Mouse (Mus musculus) kidney, embryonic 16.5 days (tissue): ENCODE measurements around the gene Tmcc1. TPM values are rescaled to one million over a fixed set of nuclear protein-coding genes. Genes with fewer than 3 reads are reported as not detected.

ENCODE experiments used
- ATAC-seq: fragments of 200-750 bp; cut with Nextera tagmentation; 2 replicates; pipeline ENCODE4 v1.8.0; 2017; ENCODE audit warnings: moderate TSS enrichment; ENCODE audit not compliant: low FRiP score, low TSS enrichment
- H3K27ac ChIP-seq: fragments of 300-500 bp; sonication (generic); 2 replicates; pipeline ENCODE4 v1.5.1; 2014; ENCODE audit warnings: low read length
- H3K27me3 ChIP-seq: fragments of 300-500 bp; sonication (generic); 2 replicates; pipeline ENCODE4 v1.6.1; 2014; ENCODE audit warnings: low read length, control low read depth, mixed read lengths; ENCODE audit not compliant: insufficient read depth
- H3K36me3 ChIP-seq: fragments of 300-500 bp; sonication (generic); 2 replicates; pipeline ENCODE4 v1.6.1; 2014; ENCODE audit warnings: low read length, control low read depth, mixed read lengths; ENCODE audit not compliant: insufficient read depth
- H3K4me1 ChIP-seq: fragments of 300-500 bp; sonication (generic); 2 replicates; pipeline ENCODE4 v1.6.1; 2014; ENCODE audit warnings: low read length, control low read depth, mixed read lengths; ENCODE audit not compliant: insufficient read depth
- H3K4me2 ChIP-seq: fragments of 300-500 bp; sonication (generic); replicated peaks from 2 replicates; pipeline ENCODE4 v1.6.1; 2014; ENCODE audit warnings: low read depth, low read length
- H3K4me3 ChIP-seq: fragments of 300-500 bp; sonication (generic); 2 replicates; pipeline ENCODE4 v1.5.1; 2014; ENCODE audit warnings: mild to moderate bottlenecking, low read length
- H3K9ac ChIP-seq: fragments of 300-500 bp; sonication (generic); replicated peaks from 2 replicates; pipeline ENCODE4 v1.6.1; 2014; ENCODE audit warnings: low read length
- H3K9me3 ChIP-seq: fragments of 300-500 bp; sonication (generic); 2 replicates; pipeline ENCODE4 v1.6.1; 2016; ENCODE audit warnings: low read length, control low read depth
- WGBS: fragments of 180-500 bp; shearing (Covaris S2); extraction: QIAGEN DNeasy Blood & Tissue Kit; methylation state at CpG from one replicate; pipeline ENCODE4 v1.1.7; 2014; 5-methylcytosine and 5-hydroxymethylcytosine counted together
- polyA plus RNA-seq: library from polyadenylated mRNA; unstranded; fragments of >200 nt; fragmentation: Nextera tagmentation; extraction: Ambion mirVana; gene quantifications from 2 replicates; pipeline ENCODE4 v1.2.1, GENCODE M21; 2015

Gene Tmcc1
- polyA plus RNA-seq, 1 experiment from 2014 or later = 10.6 TPM

DNA sequence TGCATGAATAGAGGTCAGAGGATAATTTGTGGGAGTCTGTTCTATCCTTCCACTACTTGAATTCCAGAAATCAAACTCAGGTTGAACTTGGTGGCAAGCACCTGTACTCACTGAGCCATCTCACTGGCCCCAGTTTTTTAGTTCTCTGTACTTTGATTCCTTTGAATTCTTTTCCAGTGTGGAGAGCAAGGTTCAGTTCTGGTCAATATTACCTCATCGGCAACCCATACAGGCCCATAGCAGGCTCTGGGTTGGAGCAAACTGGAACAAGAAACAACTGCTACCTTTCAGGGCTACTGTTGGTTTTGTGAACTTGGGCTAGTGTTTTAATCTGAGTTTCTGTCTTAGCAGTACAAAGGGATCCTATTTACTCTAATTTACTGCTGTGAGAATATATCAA lies 107.2 kb downstream of the Tmcc1 start:
- ATAC-seq = no peak
- 97% methylated on average over 1 of the region's 1 CpGs for WGBS

DNA sequence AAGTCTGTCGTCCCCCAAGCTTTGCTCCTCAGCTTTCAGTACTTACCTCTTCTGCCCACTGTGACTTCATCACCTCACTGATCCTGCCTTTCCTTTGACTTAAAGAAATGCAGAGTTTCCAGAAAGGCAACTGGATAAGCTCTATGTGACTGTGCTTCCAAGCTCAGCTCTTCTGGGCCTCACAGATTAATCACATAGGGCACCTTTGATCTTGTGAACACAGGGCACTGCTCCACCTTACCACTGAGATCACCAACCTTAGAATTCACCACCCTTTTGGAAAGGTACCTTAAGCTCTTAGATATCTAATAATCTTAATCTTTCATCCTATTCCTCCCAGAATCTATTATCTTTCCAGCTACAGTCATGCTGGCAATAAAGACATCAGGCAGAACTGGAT lies 111.0 kb downstream of the Tmcc1 start:
- WGBS = 76% methylated on average over 1 of the region's 1 CpGs

More for the DNA sequence above, 107.2 kb downstream of the Tmcc1 start:
- Histone ChIP-seq H3K27me3 (no peaks in the 10 kb centered on the region), H3K27ac (no peak overlapping the region), H3K4me2 (no peak overlapping the region), H3K4me3 (no peak overlapping the region), H3K9me3 (no peaks in the 10 kb centered on the region), H3K36me3 (no peaks in the 10 kb centered on the region), H3K9ac (no peak overlapping the region), H3K4me1 (no peaks in the 10 kb centered on the region)

DNA sequence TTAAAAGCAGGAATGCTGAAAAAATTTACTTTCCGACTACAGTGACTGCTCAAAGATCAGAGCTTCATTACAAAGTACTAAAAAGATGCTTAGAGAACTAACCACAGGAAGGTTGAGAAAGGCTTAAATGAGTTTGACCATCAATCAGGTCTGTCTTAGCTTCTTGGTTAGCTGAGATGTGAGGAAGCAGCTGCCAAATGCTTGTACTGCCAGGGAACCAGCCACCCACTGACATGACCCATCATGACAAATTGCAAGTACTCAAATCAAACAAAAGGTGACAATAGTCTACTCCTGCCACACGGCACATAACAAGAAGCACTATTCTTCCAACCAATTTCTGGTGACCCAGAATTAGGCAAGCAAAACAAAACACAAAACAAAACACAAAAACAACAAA lies 111.9 kb downstream of the Tmcc1 start:
- ATAC-seq = no peak
- H3K9ac ChIP-seq = no peak overlapping the region
- no peak overlapping the region for H3K27ac ChIP-seq
- H3K9me3 ChIP-seq = no peaks in the 10 kb centered on the region
- no peaks in the 10 kb centered on the region for H3K27me3 ChIP-seq
- no peaks in the 10 kb centered on the region for H3K4me1 ChIP-seq
- no peak overlapping the region for H3K4me3 ChIP-seq
- no peak overlapping the region for H3K4me2 ChIP-seq
- WGBS = 48% methylated on average over 2 of the region's 2 CpGs
- H3K36me3 ChIP-seq = no peaks in the 10 kb centered on the region

More for the DNA sequence above, 111.0 kb downstream of the Tmcc1 start:
- ATAC-seq = no peak
- H3K4me3 ChIP-seq = no peak overlapping the region
- no peak overlapping the region for H3K27ac ChIP-seq
- no peaks in the 10 kb centered on the region for H3K4me1 ChIP-seq
- H3K9me3 ChIP-seq = no peaks in the 10 kb centered on the region
- no peaks in the 10 kb centered on the region for H3K27me3 ChIP-seq
- H3K9ac ChIP-seq = no peak overlapping the region
- no peak overlapping the region for H3K4me2 ChIP-seq
- no peaks in the 10 kb centered on the region for H3K36me3 ChIP-seq

DNA sequence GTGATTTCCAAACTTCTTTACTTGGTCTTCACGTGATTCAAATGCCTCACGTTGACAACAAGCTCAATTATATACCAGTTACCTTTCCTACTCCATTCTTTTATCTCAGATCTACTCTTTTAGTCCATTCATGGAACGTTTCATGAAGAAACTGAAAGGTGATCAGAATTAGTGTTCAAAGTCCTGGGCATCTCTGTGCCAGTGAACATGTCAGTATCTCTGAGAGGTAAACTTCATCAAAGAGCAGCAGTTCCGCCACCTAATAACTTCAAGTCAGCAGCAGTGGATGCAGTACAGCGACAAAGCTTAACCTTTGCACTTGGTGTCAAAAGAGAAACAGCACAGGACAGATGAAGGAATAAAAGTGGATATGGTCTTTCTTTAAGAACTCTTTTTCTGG lies 112.5 kb downstream of the Tmcc1 start:
- Histone ChIP-seq H3K36me3 (no peaks in the 10 kb centered on the region), H3K4me1 (no peaks in the 10 kb centered on the region), H3K9me3 (no peaks in the 10 kb centered on the region), H3K27ac (no peak overlapping the region), H3K4me3 (no peak overlapping the region), H3K27me3 (no peaks in the 10 kb centered on the region), H3K9ac (no peak overlapping the region), H3K4me2 (no peak overlapping the region)
- 88% methylated on average over 5 of the region's 5 CpGs for WGBS
- no peak for ATAC-seq

DNA sequence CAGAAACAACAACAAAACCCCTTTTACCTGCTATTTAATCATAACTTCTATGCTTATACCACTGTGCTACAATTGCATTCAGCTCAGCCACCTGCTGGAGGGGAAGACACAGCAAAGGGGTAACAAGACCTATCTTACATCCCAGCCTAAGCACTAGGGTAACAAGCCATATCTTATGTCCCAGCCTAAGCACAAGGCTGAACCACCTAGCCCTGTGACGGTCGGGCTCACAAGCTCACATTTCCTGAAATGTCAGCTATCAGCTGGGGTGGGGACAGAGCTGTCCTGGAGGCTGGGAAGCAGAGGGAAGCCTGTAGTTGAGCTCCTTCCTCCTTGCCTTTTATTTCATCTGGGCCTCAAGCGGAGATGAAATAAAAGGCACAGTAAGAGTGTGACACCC lies 115.7 kb downstream of the Tmcc1 start:
- H3K4me2 ChIP-seq = no peak overlapping the region
- H3K9me3 ChIP-seq = no peaks in the 10 kb centered on the region
- H3K36me3 ChIP-seq = no peaks in the 10 kb centered on the region
- no peak overlapping the region for H3K27ac ChIP-seq
- peaks cover 11% of the 10 kb centered on the region for H3K4me1 ChIP-seq
- no peak overlapping the region for H3K4me3 ChIP-seq
- H3K27me3 ChIP-seq = no peaks in the 10 kb centered on the region
- no peak for ATAC-seq
- WGBS = 50% methylated on average over 3 of the region's 3 CpGs
- no peak overlapping the region for H3K9ac ChIP-seq

DNA sequence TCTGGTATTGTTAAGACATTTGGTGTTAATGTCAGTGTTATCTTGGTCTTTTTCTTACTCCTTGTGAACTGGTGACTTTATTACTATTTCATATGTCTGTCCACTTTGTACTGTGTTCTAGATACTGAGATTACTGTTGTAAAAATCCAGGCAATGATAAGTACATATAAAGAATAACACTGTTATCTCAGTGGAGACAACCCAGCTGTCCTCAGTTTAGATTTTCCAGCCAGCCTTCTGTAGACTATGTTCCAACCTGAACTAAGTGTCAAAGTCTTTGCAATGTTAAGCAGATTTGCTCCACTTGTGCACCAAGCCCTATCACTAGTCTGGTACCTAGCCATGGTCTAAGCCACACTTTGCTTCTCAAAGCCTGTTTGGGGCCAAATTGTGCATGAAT lies 118.4 kb downstream of the Tmcc1 start:
- H3K36me3 ChIP-seq = no peaks in the 10 kb centered on the region
- no peaks in the 10 kb centered on the region for H3K9me3 ChIP-seq
- no peaks in the 10 kb centered on the region for H3K27me3 ChIP-seq
- H3K27ac ChIP-seq = no peak overlapping the region
- no peak for ATAC-seq
- no peak overlapping the region for H3K9ac ChIP-seq
- H3K4me2 ChIP-seq = no peak overlapping the region
- H3K4me3 ChIP-seq = no peak overlapping the region
- peaks cover 15% of the 10 kb centered on the region for H3K4me1 ChIP-seq

DNA sequence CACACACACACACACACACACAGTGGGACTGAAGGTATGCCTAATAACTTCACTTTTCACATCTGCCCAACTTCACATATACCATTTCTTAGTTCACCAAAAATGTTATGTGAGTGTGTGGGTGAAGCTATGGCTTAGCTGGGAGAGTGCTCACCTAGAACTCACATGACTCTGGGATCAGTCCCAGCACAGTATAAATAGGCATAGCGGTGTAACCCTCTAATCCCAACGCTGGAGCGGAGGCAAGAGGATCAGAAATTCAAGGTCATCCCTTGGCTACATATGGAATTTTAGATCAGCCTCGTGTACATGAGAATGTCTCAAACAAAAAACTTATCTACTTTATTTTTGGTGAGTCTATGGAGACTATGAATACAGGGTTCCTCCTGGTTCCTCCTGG lies 119.7 kb downstream of the Tmcc1 start:
- H3K27ac ChIP-seq = no peak overlapping the region
- H3K27me3 ChIP-seq = no peaks in the 10 kb centered on the region
- no peaks in the 10 kb centered on the region for H3K36me3 ChIP-seq
- H3K4me2 ChIP-seq = no peak overlapping the region
- no peak overlapping the region for H3K4me3 ChIP-seq
- ATAC-seq = no peak
- WGBS = 89% methylated on average over 4 of the region's 4 CpGs
- H3K9ac ChIP-seq = no peak overlapping the region
- H3K4me1 ChIP-seq = peaks cover 15% of the 10 kb centered on the region
- no peaks in the 10 kb centered on the region for H3K9me3 ChIP-seq

DNA sequence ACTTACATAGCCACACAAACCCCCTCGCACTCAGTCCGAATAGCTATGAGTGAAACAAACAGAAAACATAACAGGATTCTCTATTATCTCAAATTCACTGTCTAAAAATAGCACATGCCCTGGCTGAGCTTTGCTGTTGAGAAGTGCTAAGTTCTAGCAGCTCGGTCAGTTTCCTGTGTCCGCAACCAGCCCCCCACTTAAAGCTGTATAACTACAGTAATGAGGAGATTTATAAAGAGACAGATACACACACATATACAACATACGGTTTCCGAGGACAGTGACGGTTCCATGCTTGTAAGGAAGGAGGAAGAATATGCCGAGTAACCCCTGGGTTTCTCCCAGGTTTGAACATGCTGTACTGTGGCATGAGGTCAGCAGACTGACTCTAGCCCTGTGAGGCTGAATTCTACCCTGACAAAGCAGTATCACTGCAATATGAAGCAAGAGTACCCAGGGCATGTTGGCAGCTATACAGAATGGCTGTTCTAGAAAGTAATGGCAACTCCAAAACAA lies 120.5 kb downstream of the Tmcc1 start:
- H3K4me3 ChIP-seq = no peak overlapping the region
- no peaks in the 10 kb centered on the region for H3K27me3 ChIP-seq
- peak overlapping the region; percentile 19; the same call in 1 of the 2 replicates for H3K9ac ChIP-seq
- peak overlapping the region; percentile 32; the same call in 1 of the 2 replicates for H3K4me2 ChIP-seq
- ATAC-seq = no peak
- H3K27ac ChIP-seq = peak overlapping the region; percentile 56; the same call in 1 of the 2 replicates
- H3K4me1 ChIP-seq = peaks cover 15% of the 10 kb centered on the region
- WGBS = 57% methylated on average over 8 of the region's 8 CpGs
- H3K36me3 ChIP-seq = no peaks in the 10 kb centered on the region
- no peaks in the 10 kb centered on the region for H3K9me3 ChIP-seq

DNA sequence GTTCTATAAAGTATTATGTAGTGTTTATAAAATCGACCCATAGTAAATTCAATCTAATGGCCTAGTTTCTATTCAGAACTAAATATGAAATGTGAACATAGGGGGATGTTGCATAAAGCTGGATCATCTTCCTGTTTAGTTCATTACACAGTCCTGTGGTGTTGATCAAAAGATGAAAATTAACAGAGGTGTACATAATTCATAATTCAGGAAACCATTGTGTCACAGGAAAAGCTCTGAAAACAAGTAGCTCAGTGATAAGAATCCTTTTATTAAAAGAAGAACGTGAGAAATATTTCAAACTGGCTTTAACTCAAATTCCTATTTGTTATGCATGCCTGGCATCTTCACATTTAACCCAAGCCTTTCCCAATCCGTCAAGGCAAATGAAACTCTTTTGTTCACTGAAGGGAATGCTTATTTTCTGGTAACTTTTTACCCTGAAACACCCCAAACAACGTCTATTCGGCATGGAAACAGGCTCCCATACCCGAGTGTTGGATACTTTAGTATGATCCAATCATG lies 121.0 kb downstream of the Tmcc1 start:
- Histone ChIP-seq H3K27ac (peak overlapping the region; percentile 56; the same call in 1 of the 2 replicates), H3K27me3 (no peaks in the 10 kb centered on the region), H3K4me1 (peaks cover 15% of the 10 kb centered on the region), H3K4me3 (no peak overlapping the region), H3K9ac (no peak overlapping the region; the same call in 1 of the 2 replicates), H3K4me2 (no peak overlapping the region; the same call in 1 of the 2 replicates), H3K9me3 (no peaks in the 10 kb centered on the region), H3K36me3 (no peaks in the 10 kb centered on the region)
- no peak for ATAC-seq
- 51% methylated on average over 6 of the region's 6 CpGs for WGBS

DNA sequence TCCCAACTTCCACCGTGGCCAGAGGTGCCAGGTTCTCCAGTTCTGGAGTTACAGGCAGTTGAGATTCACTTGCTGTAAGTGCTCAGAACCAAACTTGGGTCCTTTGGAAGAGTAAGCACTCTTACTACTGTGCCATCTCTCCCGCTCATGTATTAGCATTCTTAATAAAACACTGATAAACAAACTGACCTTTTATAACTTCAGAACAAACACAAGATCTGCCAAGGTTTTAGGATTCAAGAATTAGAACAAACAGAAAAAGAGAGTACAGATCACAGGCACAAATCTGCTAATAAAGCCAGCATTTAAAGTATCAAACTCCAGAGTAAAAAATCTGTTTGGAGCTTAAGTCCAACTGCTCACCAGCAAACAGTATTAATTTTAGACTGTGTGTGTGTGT lies 121.5 kb downstream of the Tmcc1 start:
- Histone ChIP-seq H3K27me3 (no peaks in the 10 kb centered on the region), H3K4me2 (no peak overlapping the region), H3K4me1 (peaks cover 15% of the 10 kb centered on the region), H3K9me3 (no peaks in the 10 kb centered on the region), H3K36me3 (no peaks in the 10 kb centered on the region), H3K27ac (no peak overlapping the region), H3K9ac (no peak overlapping the region), H3K4me3 (no peak overlapping the region)
- 89% methylated on average over 2 of the region's 2 CpGs for WGBS
- no peak for ATAC-seq
